Mouse (Mus musculus) liver, embryonic 14 days (tissue): ENCODE results near the gene Heatr5b. TPM values are rescaled to one million over a fixed set of nuclear protein-coding genes. Genes with fewer than 3 reads are reported as not detected.

Source experiments
- polyA plus RNA-seq: library from polyadenylated mRNA; depleted of rRNA; stranded (reverse); fragments of >200 nt; gene quantifications from 2 replicates; pipeline ENCODE4 v1.2.3, GENCODE M21; 2012; rRNA removed

Heatr5b gene
- polyA plus RNA-seq, result 4.8 and 5.0 TPM in 2 replicates

DNA sequence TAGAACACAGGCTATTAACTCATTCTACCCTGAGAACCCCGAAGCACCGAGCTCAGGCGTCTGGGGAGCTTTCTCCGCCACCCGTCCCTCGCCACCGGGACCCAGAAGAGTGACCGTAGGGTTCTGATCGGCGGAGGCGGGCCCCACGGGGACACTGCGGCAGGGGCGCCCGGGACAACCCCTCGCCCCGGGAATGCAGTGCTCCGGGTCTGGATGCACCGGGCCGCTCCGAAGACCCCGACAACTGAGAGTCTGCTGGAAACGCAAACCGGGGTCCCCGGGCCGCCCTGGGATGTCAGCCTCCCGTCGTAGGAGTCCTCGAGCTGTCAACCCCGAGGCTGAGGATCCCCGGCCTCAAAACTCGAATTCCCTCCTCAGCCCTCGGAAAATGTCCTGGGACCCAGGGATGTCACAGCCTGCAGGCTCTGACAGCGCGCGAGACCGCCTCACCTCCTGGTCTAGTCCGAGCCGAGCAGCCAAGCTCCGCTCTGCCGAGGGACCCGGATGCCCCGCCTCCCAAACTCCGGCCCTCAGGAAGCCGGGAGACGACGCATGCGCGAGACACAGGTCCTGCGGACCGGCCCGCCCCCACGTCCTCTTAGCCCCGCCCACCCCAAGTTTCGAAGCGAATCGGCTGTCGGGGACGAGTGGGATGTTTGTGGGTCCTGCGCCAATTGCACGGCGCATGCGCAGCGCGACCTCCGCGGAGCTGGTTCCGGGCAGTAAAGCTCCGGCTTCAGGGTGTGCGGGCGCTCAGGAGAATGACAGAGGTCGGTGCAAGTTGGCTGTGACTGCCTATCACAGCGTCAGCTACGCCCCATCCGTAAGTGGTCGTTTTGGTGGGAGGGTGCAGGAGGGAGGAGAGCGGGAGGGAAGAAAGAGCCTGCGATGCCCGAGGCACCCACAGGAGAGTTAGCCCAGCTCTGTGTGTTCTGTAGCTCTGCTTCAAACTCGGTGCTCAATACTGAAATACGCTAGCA is at the start of gene Heatr5b, which contains the start of gene Gpatch11:
Gene Heatr5b, minus strand, starts transcription at position 509 of the 980 bp plus-strand sequence.
Gene Gpatch11, plus strand, starts transcription at position 712 of the 980 bp plus-strand sequence.

GRCm38 (mm10) chr17:78882401-78883112 is 47.4 kb upstream of the Heatr5b start, which contains the start of gene Eif2ak2:
TSS of gene Eif2ak2 (minus strand) at chr17:78882573.

GRCm38 (mm10) chr17:78737096-78737495 is 98.1 kb downstream of the Heatr5b start, which contains the start of gene Strn:
TSS of gene Strn (minus strand) at chr17:78737196.

Other genes starting within 250 kb of the Heatr5b start
- gene Strn, start 98.2 kb downstream of the Heatr5b start, polyA plus RNA-seq, result 3.0 and 3.5 TPM in 2 replicates
- gene Gpatch11, start 203 bp upstream of the Heatr5b start, polyA plus RNA-seq, result 9.0 and 10.9 TPM in 2 replicates
- gene Eif2ak2, start 47.2 kb upstream of the Heatr5b start, polyA plus RNA-seq, result 4.5 and 5.7 TPM in 2 replicates
- gene Sult6b1, start 71.6 kb upstream of the Heatr5b start, polyA plus RNA-seq, result 0.01 TPM in 1 of 2 replicates, not detected in the other
- 17.7 and 19.5 TPM in 2 replicates for gene Cebpzos, start 81.1 kb upstream of the Heatr5b start, polyA plus RNA-seq
- 10.1 and 10.5 TPM in 2 replicates for gene Cebpz, start 101.7 kb upstream of the Heatr5b start, polyA plus RNA-seq
- 12.0 and 13.4 TPM in 2 replicates for gene Ndufaf7, start 101.8 kb upstream of the Heatr5b start, polyA plus RNA-seq
- gene Prkd3, start 185.5 kb upstream of the Heatr5b start, polyA plus RNA-seq, result 5.5 and 6.7 TPM in 2 replicates
- gene Qpct, start 216.5 kb upstream of the Heatr5b start, polyA plus RNA-seq, result 9.4 and 11.9 TPM in 2 replicates